Mouse (Mus musculus): Measurements from ENCODE around the gene Olfr263. TPM values are rescaled to one million over a fixed set of nuclear protein-coding genes. Genes with fewer than 3 reads are reported as not detected.
A peak's percentile ranks its signal among the peaks of the same experiment; 100 is the strongest.

Olfr263 gene
- polyA plus RNA-seq, 1 experiment from 2014 or later = not detected

DNA sequence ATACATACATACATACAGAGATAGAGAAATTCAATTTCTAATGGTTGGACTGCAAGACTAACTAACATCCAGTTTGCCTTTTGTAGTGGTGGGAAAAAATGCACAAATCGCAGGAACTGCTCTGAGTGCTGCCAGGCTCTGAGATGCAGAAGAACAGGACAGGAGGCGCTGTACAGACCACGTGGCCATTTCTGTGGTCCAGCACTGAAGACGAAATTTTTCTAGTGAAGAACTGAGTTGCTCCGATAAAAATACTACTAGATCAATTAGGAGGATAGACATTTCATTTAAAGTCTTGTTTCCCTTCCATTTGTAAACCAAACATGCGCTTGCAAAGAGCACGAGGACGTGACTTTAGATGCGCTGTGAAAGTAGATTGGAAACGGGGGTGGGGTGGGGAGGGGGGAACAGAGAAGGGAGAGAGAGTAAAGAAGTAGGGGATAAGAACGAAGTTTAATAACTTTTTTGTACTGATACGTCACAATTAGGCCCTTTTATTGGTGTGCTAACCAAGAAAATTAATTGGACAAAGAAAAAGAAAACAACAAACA is 42.2 kb downstream of the Olfr263 start:
- peak; percentile 56 for DNase-seq (ENCODE audit: low spot score)
- Histone ChIP-seq H3K27ac (replicated peaks) (peak overlapping the region; percentile 75), H3K9me3 (replicated peaks) (no peaks in the 10 kb centered on the region), H3K4me3 (peak overlapping the region; percentile 64), H3K4me1 (peaks cover 28% of the 10 kb centered on the region), H3K36me3 (no peaks in the 10 kb centered on the region), H3K27me3 (ENCODE audit: low read depth, poor library complexity, severe bottlenecking) (no peaks in the 10 kb centered on the region)
- WGBS = under 1% methylated on average over 12 of the region's 12 CpGs

- Histone ChIP-seq H3K27me3 (ENCODE audit: low read depth, poor library complexity, severe bottlenecking) (no peaks in the 10 kb centered on the region), H3K4me3 (peak overlapping the region; percentile 64), H3K36me3 (no peaks in the 10 kb centered on the region), H3K9me3 (replicated peaks) (no peaks in the 10 kb centered on the region), H3K4me1 (peaks cover 25% of the 10 kb centered on the region), H3K27ac (replicated peaks) (peak overlapping the region; percentile 75; the same call in 1 of the 2 replicates)
- under 1% methylated on average over 16 of the region's 16 CpGs for WGBS
- peak; percentile 84 for DNase-seq (ENCODE audit: low spot score)
Observed at GRCm38 (mm10) chr13:21172241-21173027, 43.0 kb downstream of the Olfr263 start.

DNA sequence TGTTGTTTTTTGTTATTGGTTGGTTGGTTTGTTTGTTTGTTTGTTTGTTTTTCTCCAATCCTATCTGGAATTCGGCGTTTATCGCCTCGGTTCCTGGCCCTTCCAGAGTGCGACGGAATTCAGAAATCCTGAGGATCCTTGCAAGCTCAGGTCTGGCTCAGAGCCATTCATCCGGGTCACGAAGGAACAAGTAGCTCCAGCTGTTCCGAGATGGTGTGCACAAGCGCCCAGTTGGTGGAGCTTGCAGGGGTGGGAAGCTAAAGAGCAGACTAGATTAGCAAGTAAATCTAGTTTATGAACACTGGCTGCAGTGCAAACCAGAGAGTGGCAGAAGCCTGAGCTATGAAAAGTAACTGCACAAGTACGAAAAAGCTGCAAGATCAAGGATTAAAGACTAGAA is 43.6 kb downstream of the Olfr263 start:
- no peaks in the 10 kb centered on the region for H3K36me3 ChIP-seq
- no peaks in the 10 kb centered on the region for H3K27me3 ChIP-seq (ENCODE audit: low read depth, poor library complexity, severe bottlenecking)
- H3K9me3 ChIP-seq (replicated peaks) = no peaks in the 10 kb centered on the region
- peak overlapping the region; percentile 64 for H3K4me3 ChIP-seq
- DNase-seq (ENCODE audit: low spot score) = peak; percentile 73
- under 1% methylated on average over 11 of the region's 11 CpGs for WGBS
- peak overlapping the region; percentile 18 for H3K27ac ChIP-seq (replicated peaks)
- peaks cover 25% of the 10 kb centered on the region for H3K4me1 ChIP-seq

DNA sequence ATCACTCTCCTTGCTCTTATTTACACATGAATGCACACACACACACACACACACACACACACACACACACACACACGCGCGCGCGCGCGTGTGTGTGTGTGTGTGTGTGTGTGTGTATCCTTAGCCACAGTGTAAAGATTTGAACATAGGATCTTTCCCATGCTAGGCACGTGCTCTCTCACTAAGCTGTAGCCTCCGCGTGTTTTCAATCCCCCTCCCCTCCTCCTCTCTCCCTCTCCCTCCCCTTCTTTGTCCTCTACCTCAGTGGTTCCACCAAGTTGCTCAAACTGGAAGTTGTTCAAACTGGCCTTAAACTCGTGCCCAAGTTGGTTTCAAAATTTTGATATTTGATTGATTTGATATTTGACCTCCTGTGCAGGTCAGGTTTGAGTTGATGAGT is 47.3 kb downstream of the Olfr263 start:
- Histone ChIP-seq H3K4me3 (no peak overlapping the region), H3K27ac (replicated peaks) (no peak overlapping the region), H3K27me3 (ENCODE audit: low read depth, poor library complexity, severe bottlenecking) (no peaks in the 10 kb centered on the region), H3K4me1 (peaks cover 26% of the 10 kb centered on the region), H3K36me3 (peaks cover 2% of the 10 kb centered on the region), H3K9me3 (replicated peaks) (no peaks in the 10 kb centered on the region)
- no peak for DNase-seq (ENCODE audit: low spot score)
- 70% methylated on average over 11 of the region's 11 CpGs for WGBS

GRCm38 (mm10) chr13:21177657-21178056 is 48.2 kb downstream of the Olfr263 start:
- no peak overlapping the region for H3K27ac ChIP-seq (replicated peaks)
- peaks cover 36% of the 10 kb centered on the region for H3K4me1 ChIP-seq
- peaks cover 11% of the 10 kb centered on the region for H3K36me3 ChIP-seq
- H3K27me3 ChIP-seq (ENCODE audit: low read depth, poor library complexity, severe bottlenecking) = no peaks in the 10 kb centered on the region
- WGBS = 71% methylated on average over 5 of the region's 5 CpGs
- H3K9me3 ChIP-seq (replicated peaks) = no peaks in the 10 kb centered on the region
- no peak for DNase-seq (ENCODE audit: low spot score)
- no peak overlapping the region for H3K4me3 ChIP-seq

DNA sequence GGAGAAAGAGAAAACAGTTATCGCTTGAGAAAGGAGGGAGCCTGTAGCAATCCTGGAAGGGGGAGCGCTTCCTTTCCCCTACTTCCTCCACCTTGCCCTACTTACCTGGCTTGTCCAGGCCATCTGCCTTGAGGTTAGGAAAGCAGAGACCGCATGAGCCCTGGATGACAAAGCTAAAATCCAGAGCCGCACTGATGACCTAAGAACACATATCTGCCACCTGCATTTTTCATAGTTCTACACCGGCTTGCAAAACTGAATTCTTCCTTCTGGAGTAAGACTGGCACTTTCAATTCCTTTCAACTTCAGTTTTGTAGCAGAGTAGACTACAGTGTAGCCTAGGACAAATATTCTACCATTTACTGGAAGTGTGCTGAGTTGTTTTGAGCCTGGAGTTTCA is 48.9 kb downstream of the Olfr263 start:
- Histone ChIP-seq H3K27me3 (ENCODE audit: low read depth, poor library complexity, severe bottlenecking) (no peaks in the 10 kb centered on the region), H3K4me1 (peaks cover 37% of the 10 kb centered on the region), H3K4me3 (peak overlapping the region; percentile 99), H3K36me3 (peaks cover 18% of the 10 kb centered on the region), H3K9me3 (replicated peaks) (no peaks in the 10 kb centered on the region), H3K27ac (replicated peaks) (no peak overlapping the region)
- 85% methylated on average over 5 of the region's 5 CpGs for WGBS
- DNase-seq (ENCODE audit: low spot score) = no peak

DNA sequence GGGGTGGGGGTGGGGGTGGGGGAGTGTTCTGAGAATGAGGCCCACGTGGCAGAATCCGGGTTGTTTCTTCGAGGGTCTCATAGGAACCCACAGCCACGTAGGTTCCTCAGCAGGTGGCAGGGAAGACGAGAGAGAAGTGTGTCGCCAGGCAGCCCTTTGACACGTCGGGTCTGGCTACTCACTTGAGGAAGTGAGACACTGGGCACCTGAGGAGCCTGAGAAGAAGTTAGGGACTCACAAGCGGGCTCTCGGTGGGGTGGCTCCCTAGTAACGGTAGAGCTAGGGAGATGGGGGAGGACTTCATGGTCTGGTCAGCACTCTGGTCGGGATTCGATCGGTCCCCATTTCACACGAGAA is 49.9 kb downstream of the Olfr263 start, which contains the start of gene Trim27:
TSS of gene Trim27 (plus strand) at position 79 of the 357 bp plus-strand sequence.
- no peaks in the 10 kb centered on the region for H3K9me3 ChIP-seq (replicated peaks)
- under 1% methylated on average over 15 of the region's 15 CpGs for WGBS
- DNase-seq (ENCODE audit: low spot score) = no peak

DNA sequence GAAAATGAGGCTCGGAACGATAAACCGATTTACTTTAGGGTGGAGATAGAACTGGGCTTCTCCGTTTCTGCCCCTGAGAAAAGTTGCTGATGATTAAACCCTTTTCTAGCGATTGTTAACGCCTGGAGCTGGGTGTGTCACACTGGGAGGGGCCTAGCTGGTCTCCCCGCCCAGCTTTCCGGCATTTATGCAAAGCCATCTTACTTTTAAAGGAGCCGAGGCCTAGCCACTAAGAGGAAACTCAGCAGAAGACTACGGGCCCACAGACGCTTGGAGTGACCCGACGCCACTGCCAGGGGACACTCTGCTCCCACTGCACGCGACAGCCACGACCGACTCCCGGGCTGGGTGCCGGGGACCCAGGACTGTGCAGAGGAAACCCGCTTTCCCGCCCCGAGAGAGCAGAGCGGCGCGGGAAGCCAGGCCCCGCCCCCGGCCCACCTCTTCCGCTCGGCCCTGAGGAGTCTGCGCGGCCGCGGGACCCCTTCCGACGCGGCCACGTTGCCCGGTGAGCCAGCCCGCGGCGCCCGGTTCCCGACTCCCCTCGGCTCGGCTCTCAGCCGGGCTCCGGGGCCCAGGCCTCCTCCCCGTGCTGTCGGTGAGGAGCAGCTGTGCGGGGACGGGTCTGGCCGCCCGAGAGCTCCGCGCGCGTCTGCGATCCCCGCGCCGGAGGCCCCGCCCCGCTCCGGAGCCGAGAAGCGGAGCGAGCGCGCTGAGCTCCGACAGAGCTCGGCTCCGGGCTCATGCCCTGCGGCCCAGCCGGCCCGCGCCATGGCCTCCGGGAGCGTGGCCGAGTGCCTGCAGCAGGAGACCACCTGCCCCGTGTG is 50.5 kb downstream of the Olfr263 start:
- peak; percentile 91 for DNase-seq (ENCODE audit: low spot score)
- Histone ChIP-seq H3K4me3 (peak overlapping the region; percentile 99), H3K27ac (replicated peaks) (peak overlapping the region; percentile 97), H3K4me1 (peaks cover 36% of the 10 kb centered on the region), H3K9me3 (replicated peaks) (no peaks in the 10 kb centered on the region), H3K36me3 (peaks cover 34% of the 10 kb centered on the region), H3K27me3 (ENCODE audit: low read depth, poor library complexity, severe bottlenecking) (no peaks in the 10 kb centered on the region)
- WGBS = under 1% methylated on average over 80 of the region's 80 CpGs

More for the DNA sequence above, 49.9 kb downstream of the Olfr263 start, which contains the start of gene Trim27:
- Histone ChIP-seq H3K36me3 (peaks cover 28% of the 10 kb centered on the region), H3K27ac (replicated peaks) (peak within 1 kb of the TSS; percentile 97), H3K27me3 (ENCODE audit: low read depth, poor library complexity, severe bottlenecking) (no peaks in the 10 kb centered on the region), H3K4me3 (peak within 1 kb of the TSS; percentile 99), H3K4me1 (peaks cover 36% of the 10 kb centered on the region)

DNA sequence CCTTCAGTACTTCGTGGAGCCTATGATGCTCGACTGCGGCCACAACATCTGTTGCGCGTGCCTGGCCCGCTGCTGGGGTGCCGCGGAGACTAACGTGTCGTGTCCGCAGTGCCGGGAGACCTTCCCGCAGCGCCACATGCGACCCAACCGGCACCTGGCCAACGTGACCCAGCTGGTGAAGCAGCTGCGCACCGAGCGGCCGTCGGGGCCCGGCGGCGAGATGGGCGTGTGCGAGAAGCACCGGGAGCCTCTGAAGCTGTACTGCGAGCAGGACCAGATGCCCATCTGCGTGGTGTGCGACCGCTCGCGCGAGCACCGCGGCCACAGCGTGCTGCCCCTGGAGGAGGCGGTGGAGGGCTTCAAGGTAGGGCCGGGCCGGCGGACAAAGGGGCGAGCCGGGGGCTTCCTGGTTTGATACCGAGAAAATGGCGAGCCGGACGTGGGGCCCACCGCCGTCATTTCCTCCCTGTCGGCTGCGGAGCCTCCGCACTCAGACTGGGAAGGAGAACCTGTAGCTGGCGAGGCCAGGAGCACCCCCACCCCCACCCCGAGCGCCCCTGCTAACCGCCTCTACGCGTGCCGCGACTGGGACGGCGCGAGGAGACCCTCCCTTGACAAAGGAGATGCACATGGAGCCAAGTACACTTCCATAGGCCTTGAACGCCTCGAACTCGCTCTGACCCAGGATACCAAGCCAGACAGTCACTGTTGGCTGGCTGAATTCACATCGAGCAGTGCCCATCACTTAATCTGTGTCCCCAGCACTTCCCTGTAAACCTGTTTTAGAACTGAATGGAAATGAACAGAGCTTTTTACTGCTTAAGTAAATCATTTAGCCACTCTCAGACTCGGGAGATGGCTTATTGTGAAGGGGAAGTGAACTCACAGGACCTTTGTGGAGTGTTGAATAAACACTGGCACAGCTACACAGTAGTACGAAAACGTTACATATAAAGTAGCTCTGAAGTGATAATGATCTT is 51.4 kb downstream of the Olfr263 start:
- Histone ChIP-seq H3K4me1 (peaks cover 44% of the 10 kb centered on the region), H3K9me3 (replicated peaks) (no peaks in the 10 kb centered on the region), H3K27ac (replicated peaks) (peak overlapping the region; percentile 97), H3K36me3 (peaks cover 43% of the 10 kb centered on the region), H3K27me3 (ENCODE audit: low read depth, poor library complexity, severe bottlenecking) (no peaks in the 10 kb centered on the region), H3K4me3 (peak overlapping the region; percentile 99)
- DNase-seq (ENCODE audit: low spot score) = peak; percentile 80
- under 1% methylated on average over 71 of the region's 71 CpGs for WGBS

DNA sequence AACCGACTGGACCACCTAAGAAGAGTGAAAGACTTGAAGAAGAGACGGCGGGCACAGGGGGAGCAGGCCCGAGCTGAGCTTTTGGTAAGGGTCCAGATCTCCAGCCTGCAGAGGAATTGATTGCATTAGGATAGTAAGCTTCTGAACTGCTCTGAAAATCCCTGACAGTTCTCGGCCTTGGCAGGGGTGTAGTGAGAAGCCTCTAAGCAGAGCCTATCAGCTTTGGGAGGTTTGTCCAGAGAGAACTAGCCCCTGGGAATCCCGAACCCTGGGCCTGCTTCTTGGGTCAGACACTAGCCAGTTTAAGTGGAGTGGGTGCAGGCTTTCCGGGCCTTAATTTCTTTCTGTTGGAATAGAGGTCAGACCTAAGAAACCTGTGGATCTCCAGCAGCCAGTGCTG is 52.6 kb downstream of the Olfr263 start:
- Histone ChIP-seq H3K4me3 (peak overlapping the region; percentile 99), H3K27me3 (ENCODE audit: low read depth, poor library complexity, severe bottlenecking) (no peaks in the 10 kb centered on the region), H3K4me1 (peaks cover 44% of the 10 kb centered on the region), H3K27ac (replicated peaks) (no peak overlapping the region), H3K36me3 (peaks cover 54% of the 10 kb centered on the region), H3K9me3 (replicated peaks) (no peaks in the 10 kb centered on the region)
- WGBS = 76% methylated on average over 7 of the region's 7 CpGs
- DNase-seq (ENCODE audit: low spot score) = no peak

DNA sequence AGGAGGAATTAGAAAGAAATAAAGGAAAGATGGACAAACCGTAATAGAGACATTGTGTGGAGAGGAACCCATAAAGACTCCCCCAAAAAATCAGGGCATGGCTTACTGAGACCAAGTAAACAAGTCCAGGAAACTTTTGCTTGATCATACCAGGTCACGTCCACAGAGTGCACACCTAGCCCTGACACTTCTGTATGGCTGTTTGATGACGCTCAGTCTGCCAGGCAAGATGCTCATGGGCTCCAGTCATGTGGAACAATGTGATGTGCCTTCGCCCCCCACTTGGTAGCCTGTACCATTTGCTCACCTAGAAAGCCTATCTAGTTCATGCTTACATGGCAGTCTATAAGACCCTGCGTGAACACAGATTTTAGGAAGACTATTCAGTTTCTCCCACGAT is 53.6 kb downstream of the Olfr263 start:
- peaks cover 44% of the 10 kb centered on the region for H3K4me1 ChIP-seq
- WGBS = 94% methylated on average over 6 of the region's 6 CpGs
- no peak overlapping the region for H3K4me3 ChIP-seq
- no peaks in the 10 kb centered on the region for H3K9me3 ChIP-seq (replicated peaks)
- peaks cover 65% of the 10 kb centered on the region for H3K36me3 ChIP-seq
- H3K27me3 ChIP-seq (ENCODE audit: low read depth, poor library complexity, severe bottlenecking) = no peaks in the 10 kb centered on the region
- DNase-seq (ENCODE audit: low spot score) = no peak
- H3K27ac ChIP-seq (replicated peaks) = no peak overlapping the region

- Histone ChIP-seq H3K4me1 (peaks cover 42% of the 10 kb centered on the region), H3K36me3 (peaks cover 71% of the 10 kb centered on the region), H3K27me3 (ENCODE audit: low read depth, poor library complexity, severe bottlenecking) (no peaks in the 10 kb centered on the region), H3K9me3 (replicated peaks) (no peaks in the 10 kb centered on the region), H3K27ac (replicated peaks) (no peak overlapping the region), H3K4me3 (0 out of 2 replicates have a peak overlapping the region, but pooled peaks have one; percentile 14)
- WGBS = 94% methylated on average over 7 of the region's 7 CpGs
- no peak for DNase-seq (ENCODE audit: low spot score)
Observed at GRCm38 (mm10) chr13:21183661-21184060, 54.2 kb downstream of the Olfr263 start.
